Mouse (Mus musculus): ENCODE results near the gene Gas2l3. TPM values are rescaled to one million over a fixed set of nuclear protein-coding genes. Genes with fewer than 3 reads are reported as not detected.
A peak's percentile ranks its signal among the peaks of the same experiment; 100 is the strongest.

The Gas2l3 gene
- polyA plus RNA-seq (2014; fragmentation: Nextera tagmentation; extraction: Ambion mirVana), result 15.3 and 17.6 TPM in 2 replicates

DNA sequence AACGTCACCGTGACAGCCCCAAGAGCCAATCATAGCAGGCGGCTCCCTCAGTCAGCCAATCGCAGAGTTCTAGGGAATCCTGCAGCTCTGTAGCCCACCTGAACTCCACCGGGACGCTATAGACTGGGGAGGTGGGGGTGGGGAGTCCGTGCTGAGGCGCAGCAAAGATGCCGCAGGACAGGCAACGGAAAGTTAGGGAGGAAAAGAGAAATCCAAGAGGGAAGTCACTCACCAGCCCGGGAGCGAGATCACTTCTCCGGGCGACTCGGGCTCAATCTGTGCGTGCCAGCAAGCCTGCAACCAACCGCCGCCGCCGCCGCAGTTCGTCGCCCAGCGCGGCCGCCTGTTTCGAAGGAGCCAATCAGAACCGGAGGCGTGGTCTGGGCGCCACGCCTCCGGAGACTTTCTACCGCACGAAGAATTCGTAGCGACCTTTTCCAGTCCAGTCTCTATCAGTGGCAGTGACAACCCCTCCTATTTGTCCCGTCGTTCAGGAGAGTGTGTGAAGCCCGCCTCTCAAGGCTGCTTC, at the start of gene Gas2l3:
Gas2l3 (minus strand) TSS at position 345 of the 529 bp plus-strand sequence.
- Histone ChIP-seq H3K9ac (ENCODE audit: low read depth, low read length) (peak within 1 kb of the TSS; percentile 85), H3K4me3 (ENCODE audit: low read depth, low read length) (peak within 1 kb of the TSS; percentile 81), H3K9me3 (replicated peaks; ENCODE audit: control insufficient read depth, low read length) (no peaks in the 10 kb centered on the region), H3K27me3 (ENCODE audit: control insufficient read depth, insufficient read depth, low read length) (no peaks in the 10 kb centered on the region), H3K4me1 (ENCODE audit: control insufficient read depth, insufficient read depth, low read length) (peaks cover 6% of the 10 kb centered on the region), H3K4me2 (peak within 1 kb of the TSS; percentile 85), H3K27ac (ENCODE audit: low read depth, low read length) (peak within 1 kb of the TSS; percentile 70), H3K36me3 (ENCODE audit: control insufficient read depth, insufficient read depth, low read length) (no peaks in the 10 kb centered on the region)
- under 1% methylated on average over 39 of the region's 39 CpGs for WGBS (ENCODE audit: insufficient replicate concordance)
- ATAC-seq (replicated peaks; ENCODE audit: insufficient number of reproducible peaks, low FRiP score, low TSS enrichment), result peak; percentile 92

DNA sequence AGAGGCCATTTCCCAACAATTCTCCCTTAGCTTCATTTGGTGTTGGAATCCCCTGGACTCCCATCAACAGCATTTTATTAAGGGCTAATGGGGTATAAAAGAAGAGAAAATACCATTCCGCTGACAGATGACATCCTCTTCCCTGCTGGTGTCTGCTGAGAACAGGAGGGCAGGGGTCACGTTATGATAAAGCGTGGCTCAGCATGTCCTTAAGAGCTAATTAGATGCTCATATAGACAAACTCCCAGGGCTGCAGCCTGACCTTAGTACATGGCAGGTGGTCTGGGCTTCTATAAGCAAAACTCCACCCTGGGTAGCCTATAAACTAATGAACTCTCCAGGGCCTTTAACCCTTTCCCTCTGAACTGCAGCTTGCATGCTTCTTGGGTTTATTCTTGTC, 47.6 kb upstream of the Gas2l3 start:
- Histone ChIP-seq H3K4me3 (ENCODE audit: low read depth, low read length) (no peak overlapping the region), H3K36me3 (ENCODE audit: control insufficient read depth, insufficient read depth, low read length) (no peaks in the 10 kb centered on the region), H3K4me2 (no peak overlapping the region), H3K27me3 (ENCODE audit: control insufficient read depth, insufficient read depth, low read length) (no peaks in the 10 kb centered on the region), H3K9ac (ENCODE audit: low read depth, low read length) (no peak overlapping the region), H3K4me1 (ENCODE audit: control insufficient read depth, insufficient read depth, low read length) (no peaks in the 10 kb centered on the region), H3K27ac (ENCODE audit: low read depth, low read length) (no peak overlapping the region), H3K9me3 (replicated peaks; ENCODE audit: control insufficient read depth, low read length) (no peaks in the 10 kb centered on the region)
- no peak for ATAC-seq (replicated peaks; ENCODE audit: insufficient number of reproducible peaks, low FRiP score, low TSS enrichment)
- 40% methylated on average over 3 of the region's 3 CpGs for WGBS (ENCODE audit: insufficient replicate concordance)

DNA sequence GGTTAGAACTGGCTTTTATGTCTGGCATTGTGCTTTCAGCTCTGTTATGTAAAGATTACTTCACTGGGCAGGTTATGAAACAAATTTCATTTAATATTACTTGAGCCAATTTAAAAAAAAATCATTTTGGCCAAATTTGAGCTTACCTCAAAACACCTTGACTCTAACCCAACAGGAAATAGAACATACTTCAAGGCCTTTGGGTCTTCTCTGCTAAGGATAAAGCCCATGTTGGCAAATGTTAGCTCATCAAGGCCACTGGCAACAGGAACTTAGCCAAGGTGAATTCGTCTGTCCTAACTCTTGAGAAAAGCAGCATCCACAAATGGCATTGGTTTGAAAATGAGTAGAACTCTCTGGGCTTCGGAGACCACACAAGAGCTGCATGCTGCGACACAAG, 46.5 kb upstream of the Gas2l3 start:
- H3K4me1 ChIP-seq (ENCODE audit: control insufficient read depth, insufficient read depth, low read length), result no peaks in the 10 kb centered on the region
- WGBS (ENCODE audit: insufficient replicate concordance), result 83% methylated on average over 3 of the region's 3 CpGs
- no peak overlapping the region for H3K4me2 ChIP-seq
- no peaks in the 10 kb centered on the region for H3K36me3 ChIP-seq (ENCODE audit: control insufficient read depth, insufficient read depth, low read length)
- H3K4me3 ChIP-seq (ENCODE audit: low read depth, low read length), result no peak overlapping the region
- H3K9me3 ChIP-seq (replicated peaks; ENCODE audit: control insufficient read depth, low read length), result no peaks in the 10 kb centered on the region
- H3K27me3 ChIP-seq (ENCODE audit: control insufficient read depth, insufficient read depth, low read length), result no peaks in the 10 kb centered on the region
- H3K27ac ChIP-seq (ENCODE audit: low read depth, low read length), result no peak overlapping the region
- no peak for ATAC-seq (replicated peaks; ENCODE audit: insufficient number of reproducible peaks, low FRiP score, low TSS enrichment)
- H3K9ac ChIP-seq (ENCODE audit: low read depth, low read length), result no peak overlapping the region

DNA sequence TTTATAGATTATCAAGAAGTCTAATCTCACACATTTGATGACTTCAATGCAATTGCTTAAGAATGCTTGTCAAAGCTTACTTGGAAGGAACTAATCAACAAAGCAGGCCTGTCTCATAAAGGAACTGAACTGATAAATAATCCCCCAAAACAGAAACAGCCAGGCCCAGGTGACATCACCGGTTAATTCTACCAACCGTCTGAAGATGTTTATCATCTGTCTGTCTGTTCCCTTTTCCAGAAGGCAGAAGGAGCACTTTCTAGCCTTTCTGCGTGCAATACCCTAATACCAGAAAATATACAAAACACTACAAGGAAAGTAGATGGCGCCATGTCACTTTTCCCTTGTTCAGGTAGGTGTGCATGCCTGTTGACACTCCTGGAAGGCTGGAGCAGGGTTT, 45.7 kb upstream of the Gas2l3 start:
- Histone ChIP-seq H3K4me2 (no peak overlapping the region), H3K27me3 (ENCODE audit: control insufficient read depth, insufficient read depth, low read length) (no peaks in the 10 kb centered on the region), H3K4me3 (ENCODE audit: low read depth, low read length) (no peak overlapping the region), H3K9ac (ENCODE audit: low read depth, low read length) (no peak overlapping the region), H3K4me1 (ENCODE audit: control insufficient read depth, insufficient read depth, low read length) (no peaks in the 10 kb centered on the region), H3K36me3 (ENCODE audit: control insufficient read depth, insufficient read depth, low read length) (no peaks in the 10 kb centered on the region), H3K9me3 (replicated peaks; ENCODE audit: control insufficient read depth, low read length) (no peaks in the 10 kb centered on the region), H3K27ac (ENCODE audit: low read depth, low read length) (no peak overlapping the region)
- ATAC-seq (replicated peaks; ENCODE audit: insufficient number of reproducible peaks, low FRiP score, low TSS enrichment), result no peak
- 63% methylated on average over 4 of the region's 4 CpGs for WGBS (ENCODE audit: insufficient replicate concordance)

DNA sequence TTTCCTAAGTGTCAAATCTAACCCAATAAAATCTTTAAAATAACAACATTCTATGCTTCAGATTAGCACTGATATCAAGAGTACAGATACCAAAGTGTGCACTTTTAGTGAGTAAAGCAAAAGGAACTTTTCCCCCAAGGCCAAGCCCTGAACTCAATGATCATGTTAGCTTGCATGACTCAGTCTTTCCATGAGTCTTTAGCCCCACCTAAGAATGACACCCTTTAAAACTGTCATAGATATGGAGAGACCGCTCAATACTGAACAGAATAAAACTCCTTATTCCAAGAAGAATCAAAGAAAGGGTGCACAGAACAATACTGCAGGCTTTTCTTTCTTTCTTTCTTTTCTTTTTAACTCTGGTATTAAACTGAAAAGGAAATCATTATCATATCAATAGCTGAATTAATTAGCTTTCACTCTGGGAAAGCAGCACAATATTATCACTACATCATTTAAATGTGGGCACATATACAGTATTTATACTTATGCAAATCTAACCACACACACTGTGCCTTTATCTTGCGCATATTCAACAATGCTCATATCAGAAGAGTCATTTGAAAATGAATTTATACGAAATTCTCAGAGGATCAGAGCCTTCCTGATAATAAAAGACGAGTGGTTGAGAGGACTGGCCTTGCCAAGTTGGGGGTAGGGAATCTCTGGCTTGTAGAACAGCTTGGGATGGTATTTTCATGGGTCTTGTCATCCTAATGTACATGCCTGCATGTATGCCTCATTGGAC, 43.4 kb upstream of the Gas2l3 start:
- 52% methylated on average over 4 of the region's 4 CpGs for whole genome bisulfite sequencing (ENCODE audit: insufficient replicate concordance)

DNA sequence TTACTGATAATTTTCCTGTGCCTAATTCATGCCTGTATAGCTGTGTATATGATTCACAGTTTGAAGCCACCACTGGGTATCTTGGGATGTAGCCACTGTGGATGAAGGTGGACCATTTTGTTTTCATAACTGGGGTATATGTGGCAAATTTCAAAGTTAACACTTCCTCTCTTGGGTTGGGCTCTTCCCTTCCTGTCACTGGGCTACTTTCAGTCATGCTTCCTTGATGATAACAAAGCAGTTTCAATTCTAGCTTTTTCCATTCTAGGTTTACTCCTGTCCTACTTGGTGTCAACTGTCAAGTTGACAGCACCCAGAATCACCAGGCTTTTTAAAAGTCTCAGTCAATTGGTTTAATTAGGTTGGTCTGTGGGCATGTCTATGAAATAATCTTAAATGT, 41.1 kb upstream of the Gas2l3 start:
- H3K4me1 ChIP-seq (ENCODE audit: control insufficient read depth, insufficient read depth, low read length), result no peaks in the 10 kb centered on the region
- no peaks in the 10 kb centered on the region for H3K27me3 ChIP-seq (ENCODE audit: control insufficient read depth, insufficient read depth, low read length)
- H3K9ac ChIP-seq (ENCODE audit: low read depth, low read length), result no peak overlapping the region
- no peaks in the 10 kb centered on the region for H3K9me3 ChIP-seq (replicated peaks; ENCODE audit: control insufficient read depth, low read length)
- no peak overlapping the region for H3K4me3 ChIP-seq (ENCODE audit: low read depth, low read length)
- no peak for ATAC-seq (replicated peaks; ENCODE audit: insufficient number of reproducible peaks, low FRiP score, low TSS enrichment)
- no peaks in the 10 kb centered on the region for H3K36me3 ChIP-seq (ENCODE audit: control insufficient read depth, insufficient read depth, low read length)
- H3K27ac ChIP-seq (ENCODE audit: low read depth, low read length), result no peak overlapping the region
- no peak overlapping the region for H3K4me2 ChIP-seq

More for the DNA sequence above, 43.4 kb upstream of the Gas2l3 start:
- no peak overlapping the region for H3K27ac ChIP-seq (ENCODE audit: low read depth, low read length)
- no peaks in the 10 kb centered on the region for H3K27me3 ChIP-seq (ENCODE audit: control insufficient read depth, insufficient read depth, low read length)
- no peak for ATAC-seq (replicated peaks; ENCODE audit: insufficient number of reproducible peaks, low FRiP score, low TSS enrichment)
- H3K4me1 ChIP-seq (ENCODE audit: control insufficient read depth, insufficient read depth, low read length), result no peaks in the 10 kb centered on the region
- H3K9me3 ChIP-seq (replicated peaks; ENCODE audit: control insufficient read depth, low read length), result no peaks in the 10 kb centered on the region
- H3K4me2 ChIP-seq, result no peak overlapping the region
- H3K36me3 ChIP-seq (ENCODE audit: control insufficient read depth, insufficient read depth, low read length), result no peaks in the 10 kb centered on the region
- H3K4me3 ChIP-seq (ENCODE audit: low read depth, low read length), result no peak overlapping the region
- no peak overlapping the region for H3K9ac ChIP-seq (ENCODE audit: low read depth, low read length)

DNA sequence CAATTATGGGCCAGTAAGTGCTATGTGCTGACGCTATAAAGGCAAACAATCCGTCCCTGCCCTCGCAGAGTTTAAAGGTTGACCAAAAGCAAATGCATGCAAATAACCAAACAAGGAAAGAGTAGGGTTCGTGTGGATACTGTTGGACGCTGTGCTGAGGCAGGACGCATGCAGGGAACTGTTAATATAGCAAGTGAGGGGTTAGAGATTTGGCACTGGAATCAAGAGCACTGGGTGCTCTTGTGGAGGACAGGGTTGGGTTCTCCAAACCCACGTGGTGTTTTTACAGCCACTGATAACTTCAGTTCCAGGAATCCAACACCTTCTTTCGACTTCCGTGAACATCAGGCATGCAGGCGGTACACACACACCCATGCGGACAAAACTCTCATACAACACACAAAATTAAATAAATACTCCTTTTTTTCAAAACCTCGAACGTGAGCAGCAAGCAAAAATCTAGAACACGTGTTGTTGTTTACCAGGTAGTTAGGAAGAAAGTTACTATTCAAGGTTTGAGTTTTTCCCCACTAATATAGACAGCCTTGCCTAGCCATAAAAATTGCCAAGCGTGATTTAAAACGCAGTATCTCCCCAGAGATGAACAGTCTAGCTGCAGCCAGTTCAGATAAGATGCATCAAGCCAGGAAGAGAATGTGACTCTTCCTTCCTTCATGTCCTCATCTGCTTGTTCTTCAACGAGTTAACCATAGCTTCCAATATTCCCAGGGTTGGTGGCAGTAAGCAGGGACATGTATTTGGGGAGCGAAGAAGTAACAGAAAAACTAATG, 40.2 kb upstream of the Gas2l3 start:
- 78% methylated on average over 18 of the region's 18 CpGs for WGBS (ENCODE audit: insufficient replicate concordance)
- Histone ChIP-seq H3K9me3 (replicated peaks; ENCODE audit: control insufficient read depth, low read length) (no peaks in the 10 kb centered on the region), H3K9ac (ENCODE audit: low read depth, low read length) (no peak overlapping the region), H3K27me3 (ENCODE audit: control insufficient read depth, insufficient read depth, low read length) (no peaks in the 10 kb centered on the region), H3K36me3 (ENCODE audit: control insufficient read depth, insufficient read depth, low read length) (no peaks in the 10 kb centered on the region), H3K4me1 (ENCODE audit: control insufficient read depth, insufficient read depth, low read length) (no peaks in the 10 kb centered on the region), H3K4me3 (ENCODE audit: low read depth, low read length) (no peak overlapping the region), H3K27ac (ENCODE audit: low read depth, low read length) (no peak overlapping the region), H3K4me2 (no peak overlapping the region)
- ATAC-seq (replicated peaks; ENCODE audit: insufficient number of reproducible peaks, low FRiP score, low TSS enrichment), result no peak

DNA sequence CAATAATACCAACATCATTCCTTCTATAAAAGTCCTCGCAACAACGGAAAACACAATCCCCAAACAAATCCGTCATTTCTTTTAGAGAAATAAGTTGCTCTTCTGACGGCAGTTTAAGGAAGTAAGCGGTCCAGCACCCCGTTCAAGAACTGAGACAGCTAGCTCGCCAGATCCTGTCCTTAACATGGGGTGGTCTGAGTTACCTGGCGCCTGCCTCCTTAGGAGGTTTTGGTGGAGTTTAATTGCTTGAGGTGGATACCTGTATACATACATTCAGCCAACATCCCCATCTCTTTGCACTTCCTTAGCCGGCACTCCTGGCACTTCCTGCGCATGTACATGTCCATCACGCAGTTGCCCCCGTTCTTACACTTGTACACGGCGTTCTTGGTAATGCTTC, 39.3 kb upstream of the Gas2l3 start:
- Histone ChIP-seq H3K27ac (ENCODE audit: low read depth, low read length) (no peak overlapping the region), H3K9me3 (replicated peaks; ENCODE audit: control insufficient read depth, low read length) (no peaks in the 10 kb centered on the region), H3K4me2 (no peak overlapping the region), H3K36me3 (ENCODE audit: control insufficient read depth, insufficient read depth, low read length) (no peaks in the 10 kb centered on the region), H3K9ac (ENCODE audit: low read depth, low read length) (no peak overlapping the region), H3K4me1 (ENCODE audit: control insufficient read depth, insufficient read depth, low read length) (no peaks in the 10 kb centered on the region), H3K27me3 (ENCODE audit: control insufficient read depth, insufficient read depth, low read length) (no peaks in the 10 kb centered on the region), H3K4me3 (ENCODE audit: low read depth, low read length) (no peak overlapping the region)
- WGBS (ENCODE audit: insufficient replicate concordance), result 88% methylated on average over 14 of the region's 14 CpGs
- ATAC-seq (replicated peaks; ENCODE audit: insufficient number of reproducible peaks, low FRiP score, low TSS enrichment), result no peak
